Mouse (Mus musculus) intestine, postnatal 0 days (tissue): Measurements from ENCODE around the gene Zcchc14. TPM values are rescaled to one million over a fixed set of nuclear protein-coding genes. Genes with fewer than 3 reads are reported as not detected.

Experiments used
- ATAC-seq: fragments of 200-750 bp; cut with Nextera tagmentation; 2 replicates; pipeline ENCODE4 v1.8.0; 2017; ENCODE audit warnings: mild to moderate bottlenecking, moderate TSS enrichment, moderate library complexity
- H3K27ac ChIP-seq: fragments of 300-500 bp; sonication (generic); 2 replicates; pipeline ENCODE4 v1.5.1; 2014; ENCODE audit warnings: mild to moderate bottlenecking, low read depth, low read length, moderate library complexity
- H3K27me3 ChIP-seq: fragments of 300-500 bp; sonication (generic); replicated peaks from 2 replicates; pipeline ENCODE4 v1.6.1; 2014; ENCODE audit warnings: low read length, mixed read lengths; ENCODE audit not compliant: control insufficient read depth, insufficient read depth
- H3K36me3 ChIP-seq: fragments of 300-500 bp; sonication (generic); 2 replicates; pipeline ENCODE4 v1.6.1; 2014; ENCODE audit warnings: mild to moderate bottlenecking, moderate library complexity; ENCODE audit not compliant: control insufficient read depth, insufficient read depth
- H3K4me1 ChIP-seq: fragments of 300-500 bp; sonication (generic); replicated peaks from 2 replicates; pipeline ENCODE4 v1.6.1; 2014; ENCODE audit warnings: antibody characterized with exemption, low read length, mixed read lengths; ENCODE audit not compliant: control insufficient read depth, insufficient read depth
- H3K4me2 ChIP-seq: fragments of 300-500 bp; sonication (generic); replicated peaks from 2 replicates; pipeline ENCODE4 v1.6.1; 2014; ENCODE audit warnings: low read depth, mild to moderate bottlenecking, moderate library complexity
- H3K4me3 ChIP-seq: fragments of 300-500 bp; sonication (generic); 2 replicates; pipeline ENCODE4 v1.5.1; 2014; ENCODE audit warnings: low read depth, low read length
- H3K9ac ChIP-seq: fragments of 300-500 bp; sonication (generic); 2 replicates; pipeline ENCODE4 v1.6.1; 2014; ENCODE audit warnings: mild to moderate bottlenecking, low read depth, low read length
- H3K9me3 ChIP-seq: fragments of 300-500 bp; sonication (generic); 2 replicates; pipeline ENCODE4 v1.6.1; 2016; ENCODE audit warnings: mixed run types; ENCODE audit not compliant: control insufficient read depth
- CTCF ChIP-seq: sonication (generic); IDR thresholded peaks from 2 replicates; pipeline ENCODE4 v1.5.1; 2016; ENCODE audit warnings: low read depth, mild to moderate bottlenecking, control low read depth, antibody characterized with exemption, moderate library complexity
- WGBS: fragments of 180-500 bp; shearing (Covaris S2); extraction: QIAGEN DNeasy Blood & Tissue Kit; methylation state at CpG from one replicate; pipeline ENCODE4 v1.1.7; 2014; 5-methylcytosine and 5-hydroxymethylcytosine counted together
- polyA plus RNA-seq: library from polyadenylated mRNA; unstranded; fragments of >200 nt; fragmentation: Nextera tagmentation; extraction: Ambion mirVana; gene quantifications from 2 replicates; pipeline ENCODE4 v1.2.1, GENCODE M21; 2015

The Zcchc14 gene
- polyA plus RNA-seq, 1 experiment from 2014 or later = 6.9 TPM

GRCm38 (mm10) chr8:121688496-121688895 lies 35.8 kb upstream of the Zcchc14 start:
- Histone ChIP-seq H3K4me2 (no peak overlapping the region), H3K27me3 (no peaks in the 10 kb centered on the region), H3K27ac (no peak overlapping the region), H3K4me1 (no peaks in the 10 kb centered on the region), H3K9ac (no peak overlapping the region), H3K4me3 (no peak overlapping the region), H3K36me3 (no peaks in the 10 kb centered on the region), H3K9me3 (no peaks in the 10 kb centered on the region)
- ATAC-seq = no peak
- no peak for TF ChIP-seq CTCF
- 43% methylated on average over 5 of the region's 5 CpGs for WGBS

GRCm38 (mm10) chr8:121687455-121688161 lies 34.9 kb upstream of the Zcchc14 start:
- Histone ChIP-seq H3K4me3 (no peak overlapping the region), H3K27ac (no peak overlapping the region), H3K4me2 (no peak overlapping the region), H3K27me3 (no peaks in the 10 kb centered on the region), H3K4me1 (no peaks in the 10 kb centered on the region), H3K9me3 (no peaks in the 10 kb centered on the region), H3K9ac (no peak overlapping the region), H3K36me3 (no peaks in the 10 kb centered on the region)
- no peak for TF ChIP-seq CTCF
- ATAC-seq = no peak
- 60% methylated on average over 14 of the region's 14 CpGs for WGBS

GRCm38 (mm10) chr8:121685419-121685818 lies 32.7 kb upstream of the Zcchc14 start:
- H3K9me3 ChIP-seq = no peaks in the 10 kb centered on the region
- no peaks in the 10 kb centered on the region for H3K36me3 ChIP-seq
- WGBS = 12% methylated on average over 4 of the region's 4 CpGs
- no peaks in the 10 kb centered on the region for H3K27me3 ChIP-seq
- H3K4me3 ChIP-seq = no peak overlapping the region
- H3K4me1 ChIP-seq = no peaks in the 10 kb centered on the region
- TF ChIP-seq CTCF = peak; percentile 85
- no peak overlapping the region for H3K9ac ChIP-seq
- H3K4me2 ChIP-seq = no peak overlapping the region
- ATAC-seq = no peak
- H3K27ac ChIP-seq = no peak overlapping the region

- Histone ChIP-seq H3K27me3 (no peaks in the 10 kb centered on the region), H3K27ac (no peak overlapping the region), H3K4me2 (no peak overlapping the region), H3K4me1 (no peaks in the 10 kb centered on the region), H3K4me3 (no peak overlapping the region), H3K9me3 (no peaks in the 10 kb centered on the region), H3K36me3 (no peaks in the 10 kb centered on the region), H3K9ac (no peak overlapping the region)
- no peak for ATAC-seq
- TF ChIP-seq CTCF = no peak
- WGBS = 68% methylated on average over 10 of the region's 10 CpGs
Observed at GRCm38 (mm10) chr8:121683083-121683832, 30.6 kb upstream of the Zcchc14 start.

GRCm38 (mm10) chr8:121681457-121681856 lies 28.8 kb upstream of the Zcchc14 start:
- H3K9ac ChIP-seq = no peak overlapping the region
- no peaks in the 10 kb centered on the region for H3K9me3 ChIP-seq
- no peaks in the 10 kb centered on the region for H3K4me1 ChIP-seq
- TF ChIP-seq CTCF = no peak
- H3K27me3 ChIP-seq = no peaks in the 10 kb centered on the region
- no peak overlapping the region for H3K27ac ChIP-seq
- no peak for ATAC-seq
- WGBS = 61% methylated on average over 10 of the region's 10 CpGs
- no peak overlapping the region for H3K4me3 ChIP-seq
- H3K4me2 ChIP-seq = no peak overlapping the region
- no peaks in the 10 kb centered on the region for H3K36me3 ChIP-seq

GRCm38 (mm10) chr8:121680896-121681295 lies 28.2 kb upstream of the Zcchc14 start:
- Histone ChIP-seq H3K9ac (no peak overlapping the region), H3K9me3 (no peaks in the 10 kb centered on the region), H3K4me2 (no peak overlapping the region), H3K27ac (no peak overlapping the region), H3K27me3 (no peaks in the 10 kb centered on the region), H3K4me1 (no peaks in the 10 kb centered on the region), H3K36me3 (no peaks in the 10 kb centered on the region), H3K4me3 (no peak overlapping the region)
- ATAC-seq = no peak
- WGBS = 78% methylated on average over 4 of the region's 4 CpGs
- TF ChIP-seq CTCF = no peak
